Mouse (Mus musculus) kidney, embryonic 15.5 days (tissue): ENCODE measurements at regions not wholly inside any gene's neighbourhood (a gene's known extent, or its start where the extent isn't known, plus 50 kb on each side); places are given as distances from the start of the nearest gene placed in this dataset.
A peak's percentile ranks its signal among the peaks of the same experiment; 100 is the strongest.

ENCODE experiments used
- ATAC-seq: fragments of 200-750 bp; cut with Nextera tagmentation; replicated peaks from 2 replicates; pipeline ENCODE4 v1.8.0; 2017; ENCODE audit warnings: moderate TSS enrichment; ENCODE audit not compliant: low FRiP score
- H3K27ac ChIP-seq: fragments of 300-500 bp; sonication (generic); 2 replicates; pipeline ENCODE4 v1.5.1; 2015; ENCODE audit warnings: mild to moderate bottlenecking, inconsistent platforms
- H3K27me3 ChIP-seq: fragments of 300-500 bp; sonication (generic); 2 replicates; pipeline ENCODE4 v1.6.1; 2015; ENCODE audit warnings: inconsistent platforms
- H3K36me3 ChIP-seq: fragments of 300-500 bp; sonication (generic); 2 replicates; pipeline ENCODE4 v1.6.1; 2015; ENCODE audit warnings: inconsistent platforms
- H3K4me1 ChIP-seq: fragments of 300-500 bp; sonication (generic); 2 replicates; pipeline ENCODE4 v1.6.1; 2015; ENCODE audit warnings: inconsistent platforms
- H3K4me2 ChIP-seq: fragments of 300-500 bp; sonication (generic); 2 replicates; pipeline ENCODE4 v1.6.1; 2015; ENCODE audit warnings: moderate library complexity, mild to moderate bottlenecking, inconsistent platforms
- H3K4me3 ChIP-seq: fragments of 300-500 bp; sonication (generic); replicated peaks from 2 replicates; pipeline ENCODE4 v1.5.1; 2015; ENCODE audit warnings: mild to moderate bottlenecking, inconsistent platforms
- H3K9ac ChIP-seq: fragments of 300-500 bp; sonication (generic); 2 replicates; pipeline ENCODE4 v1.6.1; 2015; ENCODE audit warnings: mild to moderate bottlenecking, inconsistent platforms
- H3K9me3 ChIP-seq: fragments of 300-500 bp; sonication (generic); replicated peaks from 2 replicates; pipeline ENCODE4 v1.6.1; 2016; ENCODE audit warnings: inconsistent platforms
- WGBS: fragments of 180-500 bp; shearing (Covaris S2); methylation state at CpG from one replicate; pipeline ENCODE4 v1.1.7; 2015; ENCODE audit warnings: mixed read lengths; 5-methylcytosine and 5-hydroxymethylcytosine counted together

DNA sequence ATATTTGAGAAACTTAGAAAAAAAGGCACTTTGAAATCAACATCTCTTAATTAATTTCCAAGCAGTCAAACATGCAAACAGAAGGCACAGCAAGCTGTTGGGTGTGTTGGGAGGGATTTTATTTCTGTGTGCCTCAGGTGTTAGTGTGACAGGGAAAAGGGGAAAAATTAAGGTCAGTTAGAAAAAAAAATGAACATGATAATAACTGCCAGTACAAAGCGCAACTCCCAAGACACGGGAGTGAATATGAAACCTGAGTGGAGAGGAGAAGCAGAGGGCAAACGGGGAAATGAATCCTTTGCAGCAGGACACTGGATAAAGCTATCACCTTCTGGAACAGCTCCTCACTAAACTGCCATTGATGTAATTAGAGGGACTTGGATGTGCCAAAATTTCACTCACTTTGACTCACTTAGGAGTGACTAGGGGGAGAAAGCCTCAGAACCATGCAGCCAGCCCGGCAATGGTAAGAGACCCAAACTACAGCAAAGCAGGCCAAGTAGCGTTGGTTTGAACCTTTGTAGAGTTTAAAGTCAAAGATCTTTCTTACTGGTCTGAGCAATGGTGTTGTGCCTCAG is 211.0 kb downstream of the Olfr1505 start:
- Histone ChIP-seq H3K9ac (no peak overlapping the region), H3K4me1 (peaks cover 14% of the 10 kb centered on the region), H3K27ac (no peak overlapping the region), H3K9me3 (no peaks in the 10 kb centered on the region), H3K36me3 (no peaks in the 10 kb centered on the region), H3K4me3 (no peak overlapping the region), H3K27me3 (no peaks in the 10 kb centered on the region), H3K4me2 (0 out of 2 replicates have a peak overlapping the region, but pooled peaks have one; percentile 22)
- 50% methylated on average over 5 of the region's 5 CpGs for whole genome bisulfite sequencing
- ATAC-seq = no peak

DNA sequence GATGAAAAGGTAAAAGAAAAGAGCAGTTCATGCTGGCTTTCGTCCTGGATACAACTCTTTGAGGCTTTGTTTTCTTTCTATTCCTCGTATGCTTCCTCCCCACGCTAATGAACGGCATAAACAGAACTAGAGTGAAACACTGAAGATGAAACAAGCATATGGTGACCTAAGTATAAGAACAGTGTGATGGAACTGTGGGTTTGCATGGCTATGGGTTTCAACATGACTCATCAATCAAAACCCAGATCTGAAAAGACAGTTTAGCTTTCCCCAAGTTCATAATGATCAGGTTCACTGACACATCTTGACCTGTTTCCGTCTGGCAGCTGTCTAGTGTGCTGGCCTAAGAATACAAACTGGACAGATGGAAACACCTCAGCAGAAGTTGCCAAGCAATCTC is 211.7 kb downstream of the Olfr1505 start:
- 59% methylated on average over 5 of the region's 5 CpGs for WGBS
- no peak overlapping the region for H3K9ac ChIP-seq
- H3K36me3 ChIP-seq = no peaks in the 10 kb centered on the region
- H3K9me3 ChIP-seq = no peaks in the 10 kb centered on the region
- H3K27me3 ChIP-seq = no peaks in the 10 kb centered on the region
- H3K4me2 ChIP-seq = no peak overlapping the region
- H3K4me3 ChIP-seq = no peak overlapping the region
- H3K4me1 ChIP-seq = peaks cover 16% of the 10 kb centered on the region
- ATAC-seq = no peak
- no peak overlapping the region for H3K27ac ChIP-seq

DNA sequence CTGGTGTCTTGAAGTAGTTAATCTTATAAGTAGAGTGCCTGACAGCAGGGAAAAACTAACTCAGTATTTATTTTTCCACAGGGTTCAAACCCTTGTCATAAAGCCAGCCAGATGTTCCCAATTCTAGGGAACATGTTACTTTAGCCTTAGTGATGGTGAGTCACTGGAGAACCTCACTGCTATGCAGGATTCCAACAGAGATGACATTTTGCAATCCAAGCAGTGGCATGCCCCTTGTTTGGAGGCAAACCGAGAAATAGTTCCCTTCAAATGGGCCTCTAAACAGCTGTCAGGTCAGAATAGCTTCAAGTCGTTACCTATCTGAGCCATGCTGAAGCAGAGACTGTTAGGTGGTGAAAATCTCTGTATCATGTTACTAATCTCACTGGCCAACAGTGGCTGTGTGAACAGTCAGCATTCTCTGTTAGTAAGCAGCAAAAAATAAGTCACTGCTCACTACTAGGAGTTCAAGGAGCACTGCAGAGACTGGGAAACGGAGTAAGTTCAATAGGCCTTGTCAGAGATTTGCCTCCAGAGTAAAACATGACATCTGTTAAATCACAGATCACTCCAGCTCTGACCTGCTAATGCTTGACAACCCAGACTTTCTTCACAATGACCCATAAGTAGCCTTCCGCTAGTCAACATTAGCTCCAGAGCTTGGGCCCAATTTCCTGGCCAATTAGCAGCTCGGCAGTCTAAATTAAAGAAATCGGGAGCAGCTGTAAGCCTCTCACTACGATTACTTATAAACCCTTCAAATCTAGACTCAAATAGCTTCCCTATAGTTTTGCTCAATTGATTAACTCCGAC is 215.3 kb downstream of the Olfr1505 start:
- H3K27me3 ChIP-seq = no peaks in the 10 kb centered on the region
- 32% methylated on average over 8 of the region's 8 CpGs for WGBS
- ATAC-seq = peak; percentile 64
- no peak overlapping the region for H3K9ac ChIP-seq
- H3K27ac ChIP-seq = peak overlapping the region; percentile 54
- H3K36me3 ChIP-seq = no peaks in the 10 kb centered on the region
- H3K4me3 ChIP-seq = no peak overlapping the region
- peaks cover 16% of the 10 kb centered on the region for H3K4me1 ChIP-seq
- H3K9me3 ChIP-seq = no peaks in the 10 kb centered on the region
- H3K4me2 ChIP-seq = no peak overlapping the region

DNA sequence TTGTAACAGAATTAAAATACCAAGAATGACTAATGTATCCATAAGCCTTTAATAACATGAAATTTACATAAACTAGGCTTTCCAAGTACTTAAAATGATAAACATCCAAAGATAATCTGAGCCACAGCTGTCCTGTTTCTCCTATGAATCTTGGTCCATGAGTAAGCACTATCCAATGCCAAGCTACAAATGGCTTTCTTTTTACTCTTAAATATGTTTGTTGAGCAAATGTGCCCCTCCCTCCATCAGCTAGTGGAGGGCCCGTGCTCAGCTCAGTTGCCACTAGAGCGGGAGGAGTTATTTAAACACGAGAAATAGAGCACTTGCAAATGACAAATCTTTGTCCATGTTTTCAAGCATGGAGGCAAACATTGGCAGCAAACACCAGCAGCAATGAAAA is 247.9 kb downstream of the Olfr1505 start:
- Histone ChIP-seq H3K9ac (no peak overlapping the region), H3K4me1 (peaks cover 14% of the 10 kb centered on the region; the same call in 1 of the 2 replicates), H3K27ac (no peak overlapping the region), H3K9me3 (no peaks in the 10 kb centered on the region), H3K36me3 (no peaks in the 10 kb centered on the region), H3K4me3 (no peak overlapping the region), H3K4me2 (no peak overlapping the region), H3K27me3 (no peaks in the 10 kb centered on the region)
- no peak for ATAC-seq
- 39% methylated on average over 3 of the region's 3 CpGs for WGBS

DNA sequence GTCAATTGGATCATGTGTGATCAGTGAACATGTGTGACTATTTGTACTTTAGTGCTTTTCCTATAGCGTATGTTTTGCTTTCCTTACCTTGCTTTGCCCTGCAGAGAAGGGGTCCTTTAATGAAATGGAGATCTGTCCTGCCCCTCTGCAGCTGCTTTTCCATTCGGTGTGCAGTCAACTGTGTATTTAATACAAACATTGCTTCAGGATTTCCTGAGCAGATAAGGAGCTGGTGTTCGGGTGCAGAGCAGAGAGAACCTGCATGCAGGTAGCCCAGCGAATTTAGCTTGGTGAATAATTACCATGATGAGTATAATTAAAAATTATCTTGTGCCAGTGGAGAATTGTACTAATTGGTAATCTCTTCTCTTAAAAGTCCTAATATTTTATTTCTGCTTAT is 249.4 kb downstream of the Olfr1505 start:
- 22% methylated on average over 4 of the region's 4 CpGs for WGBS
- ATAC-seq = peak; percentile 77; the same call in 1 of the 2 replicates

DNA sequence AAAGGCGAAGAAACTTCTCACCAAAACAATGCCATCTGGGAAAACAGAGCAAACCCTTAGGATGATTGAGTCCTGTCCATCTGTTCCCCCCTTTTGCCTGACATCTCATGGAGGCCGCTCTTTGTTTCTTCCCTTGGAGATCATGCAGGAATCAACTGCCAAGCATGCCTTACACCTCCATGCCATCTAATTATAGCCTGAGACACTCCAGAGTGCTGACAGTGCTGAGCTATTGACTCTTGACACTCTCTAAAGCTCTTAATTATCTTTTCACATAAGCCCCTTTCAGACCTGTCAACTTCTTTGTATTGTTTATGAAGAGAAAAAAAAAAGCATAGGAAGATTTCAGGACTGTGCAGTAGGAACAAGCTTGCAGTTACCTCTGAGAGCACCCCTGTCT is 252.4 kb downstream of the Olfr1505 start:
- Histone ChIP-seq H3K4me3 (no peak overlapping the region), H3K9ac (no peak overlapping the region), H3K4me1 (peaks cover 14% of the 10 kb centered on the region; the same call in 1 of the 2 replicates), H3K4me2 (no peak overlapping the region), H3K36me3 (no peaks in the 10 kb centered on the region), H3K27ac (no peak overlapping the region), H3K9me3 (no peaks in the 10 kb centered on the region), H3K27me3 (no peaks in the 10 kb centered on the region)
- no peak for ATAC-seq
- WGBS = 70% methylated on average over 2 of the region's 2 CpGs

More for the DNA sequence above, 249.4 kb downstream of the Olfr1505 start:
- Histone ChIP-seq H3K4me1 (peaks cover 14% of the 10 kb centered on the region; the same call in 1 of the 2 replicates), H3K4me2 (0 out of 2 replicates have a peak overlapping the region, but pooled peaks have one; percentile 10), H3K36me3 (no peaks in the 10 kb centered on the region), H3K9ac (no peak overlapping the region), H3K9me3 (no peaks in the 10 kb centered on the region), H3K27ac (0 out of 2 replicates have a peak overlapping the region, but pooled peaks have one; percentile 30), H3K4me3 (no peak overlapping the region), H3K27me3 (no peaks in the 10 kb centered on the region)

DNA sequence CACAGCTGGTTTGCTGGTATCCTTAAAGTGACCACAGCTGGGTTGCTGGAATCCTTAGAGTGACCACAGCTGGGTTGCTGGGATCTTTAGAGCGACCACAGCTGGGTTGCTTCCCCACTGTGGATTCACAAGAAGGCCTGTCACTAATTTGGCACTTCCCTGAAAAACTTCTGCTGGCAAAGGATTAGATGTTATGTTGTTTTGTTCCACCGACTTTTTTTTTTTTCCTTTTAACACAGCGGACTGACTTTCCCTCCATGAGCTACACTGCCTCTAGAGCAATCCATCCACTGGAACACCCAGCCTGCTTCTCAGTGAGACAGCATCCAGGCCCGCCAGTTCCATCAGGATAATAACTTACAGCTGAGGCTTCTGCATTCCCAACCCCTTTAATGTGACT is 266.9 kb downstream of the Olfr1505 start:
- whole genome bisulfite sequencing = 36% methylated on average over 4 of the region's 4 CpGs
- Histone ChIP-seq H3K4me1 (no peaks in the 10 kb centered on the region), H3K4me2 (no peak overlapping the region), H3K9ac (no peak overlapping the region), H3K36me3 (no peaks in the 10 kb centered on the region), H3K27me3 (no peaks in the 10 kb centered on the region), H3K27ac (peak overlapping the region; percentile 22; the same call in 1 of the 2 replicates), H3K9me3 (no peaks in the 10 kb centered on the region), H3K4me3 (no peak overlapping the region)
- peak; percentile 78 for ATAC-seq

DNA sequence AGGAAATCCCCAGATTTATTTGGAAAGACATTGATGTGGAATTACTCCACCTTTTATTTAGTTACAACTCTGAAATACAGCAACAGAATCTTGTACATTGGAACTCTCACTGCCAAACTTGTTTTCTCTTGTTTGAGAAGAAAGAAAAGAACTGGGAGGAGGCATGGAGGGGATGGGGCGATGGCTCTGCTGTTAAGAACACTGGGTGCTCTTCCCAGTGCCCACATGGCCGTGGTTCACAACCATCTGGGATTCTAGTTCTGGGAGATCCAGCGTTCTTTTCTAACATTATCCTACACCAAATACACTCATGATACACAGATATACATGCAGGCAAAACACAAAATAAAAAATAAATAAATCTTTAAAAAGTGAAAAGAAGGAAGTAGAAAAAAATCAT is 267.6 kb downstream of the Olfr1505 start:
- Histone ChIP-seq H3K4me1 (no peaks in the 10 kb centered on the region), H3K27me3 (no peaks in the 10 kb centered on the region), H3K27ac (peak overlapping the region; percentile 22; the same call in 1 of the 2 replicates), H3K4me2 (no peak overlapping the region), H3K9me3 (no peaks in the 10 kb centered on the region), H3K36me3 (no peaks in the 10 kb centered on the region), H3K9ac (no peak overlapping the region), H3K4me3 (no peak overlapping the region)
- no peak for ATAC-seq
- 84% methylated on average over 3 of the region's 3 CpGs for WGBS

DNA sequence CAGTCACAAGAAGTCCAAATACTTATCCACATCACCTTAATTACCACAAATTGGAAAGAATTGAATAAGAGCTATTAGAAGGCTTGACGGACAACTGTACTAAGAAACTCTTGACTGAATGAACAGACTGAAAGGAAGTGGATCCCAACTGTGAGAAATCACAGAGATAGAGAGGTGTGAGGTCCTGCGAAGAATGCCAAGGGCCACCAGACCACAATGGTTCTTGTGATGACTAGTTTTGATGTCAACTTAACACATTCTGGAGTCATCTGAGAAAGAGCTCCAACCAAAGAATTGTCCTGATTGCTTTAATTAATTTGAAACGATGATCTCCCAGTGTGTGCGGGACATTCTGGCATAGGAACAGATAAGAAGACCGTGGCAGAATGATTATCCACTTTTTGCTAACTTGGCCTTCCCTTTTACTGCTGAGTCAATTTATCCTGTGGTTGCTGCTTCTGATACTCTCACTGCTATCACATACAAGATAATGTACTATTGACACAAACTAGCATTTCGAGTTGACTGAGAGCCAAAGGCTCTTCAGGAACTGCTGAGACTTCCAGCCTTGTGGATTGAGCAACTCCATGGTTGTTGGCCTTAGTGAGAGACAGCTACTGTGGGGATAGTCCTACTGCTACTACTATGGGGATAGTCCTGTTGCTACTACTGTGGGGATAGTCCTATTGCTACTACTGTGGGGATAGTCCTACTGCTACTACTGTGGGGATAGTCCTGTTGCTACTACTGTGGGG is 268.5 kb downstream of the Olfr1505 start:
- Histone ChIP-seq H3K4me2 (no peak overlapping the region), H3K9me3 (no peaks in the 10 kb centered on the region), H3K27ac (no peak overlapping the region), H3K4me3 (no peak overlapping the region), H3K36me3 (no peaks in the 10 kb centered on the region), H3K9ac (no peak overlapping the region), H3K4me1 (no peaks in the 10 kb centered on the region), H3K27me3 (no peaks in the 10 kb centered on the region)
- 90% methylated on average over 6 of the region's 6 CpGs for WGBS
- ATAC-seq = no peak

DNA sequence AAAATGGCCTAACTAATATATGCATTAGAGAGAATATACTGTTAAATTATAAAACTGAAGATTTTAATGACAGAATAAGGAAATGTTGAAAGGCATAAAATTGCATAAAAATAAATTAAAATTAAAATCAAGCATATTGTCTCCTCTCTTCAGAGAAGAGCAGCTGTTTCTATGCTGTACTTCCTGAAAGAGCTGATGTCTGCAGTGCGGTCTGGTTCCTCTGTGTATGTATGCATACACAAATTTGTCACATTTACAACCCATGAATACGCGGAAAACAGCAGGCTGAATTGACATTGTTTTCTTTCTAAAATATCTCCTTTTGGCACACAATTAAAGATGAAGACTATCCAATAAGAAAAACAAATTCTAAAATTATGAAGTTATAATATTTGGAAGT is 278.5 kb downstream of the Olfr1505 start:
- H3K27ac ChIP-seq = no peak overlapping the region
- H3K27me3 ChIP-seq = no peaks in the 10 kb centered on the region
- no peaks in the 10 kb centered on the region for H3K36me3 ChIP-seq
- no peak for ATAC-seq
- H3K9ac ChIP-seq = no peak overlapping the region
- 77% methylated on average over 3 of the region's 3 CpGs for WGBS
- no peaks in the 10 kb centered on the region for H3K4me1 ChIP-seq
- no peaks in the 10 kb centered on the region for H3K9me3 ChIP-seq
- no peak overlapping the region for H3K4me3 ChIP-seq
- H3K4me2 ChIP-seq = no peak overlapping the region

DNA sequence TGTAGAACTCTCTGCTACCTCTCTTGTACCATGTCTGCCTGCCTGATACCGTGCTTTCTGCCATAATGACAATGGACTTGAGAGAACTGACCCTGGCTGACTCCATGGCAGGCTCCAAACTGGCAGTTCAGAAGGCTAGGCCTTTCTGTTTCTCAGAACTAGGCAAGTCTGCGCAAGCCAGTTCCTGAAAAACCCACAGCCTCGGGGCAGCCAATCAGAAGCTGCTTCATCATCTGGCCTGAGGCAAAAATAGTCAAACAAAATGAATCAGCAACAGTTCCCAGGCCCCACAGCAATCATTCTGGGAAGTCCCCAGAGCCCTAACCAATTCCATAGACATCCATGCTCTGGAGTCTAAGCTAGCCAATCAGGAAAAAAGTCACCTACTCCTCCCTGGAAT is 284.5 kb downstream of the Olfr1505 start:
- Histone ChIP-seq H3K4me1 (no peaks in the 10 kb centered on the region), H3K4me3 (no peak overlapping the region), H3K36me3 (no peaks in the 10 kb centered on the region), H3K9ac (no peak overlapping the region), H3K27ac (no peak overlapping the region), H3K27me3 (no peaks in the 10 kb centered on the region), H3K4me2 (no peak overlapping the region), H3K9me3 (no peaks in the 10 kb centered on the region)
- no peak for ATAC-seq
- WGBS = 94% methylated on average over 3 of the region's 3 CpGs

DNA sequence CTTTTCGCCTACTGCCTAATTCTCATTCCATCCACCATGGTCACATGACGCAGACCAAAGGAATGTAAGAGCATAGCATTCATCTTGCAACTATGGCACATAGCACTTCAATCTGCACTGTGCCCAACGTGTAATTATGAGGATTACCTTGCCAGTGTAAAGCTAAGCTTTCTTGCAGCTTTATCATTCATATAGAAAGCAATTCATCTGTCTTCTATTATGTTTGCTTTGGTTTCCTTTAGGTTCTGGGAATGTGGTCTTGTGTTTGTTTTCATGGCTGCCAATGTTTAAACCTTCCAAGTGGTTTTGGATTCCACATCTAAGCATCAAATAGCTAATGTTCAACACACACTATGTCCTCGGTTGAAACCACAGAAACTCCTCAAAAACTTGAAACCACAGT is 307.2 kb downstream of the Olfr1505 start:
- Histone ChIP-seq H3K9ac (no peak overlapping the region), H3K27me3 (no peaks in the 10 kb centered on the region), H3K4me3 (no peak overlapping the region), H3K9me3 (no peaks in the 10 kb centered on the region), H3K4me2 (no peak overlapping the region), H3K36me3 (no peaks in the 10 kb centered on the region), H3K27ac (no peak overlapping the region), H3K4me1 (no peaks in the 10 kb centered on the region)
- WGBS = 79% methylated on average over 4 of the region's 4 CpGs
- ATAC-seq = no peak
